Mouse (Mus musculus) MEL (cell line): ENCODE results near the gene Tbl1x. TPM values are rescaled to one million over a fixed set of nuclear protein-coding genes. Genes with fewer than 3 reads are reported as not detected.

Source experiments
- DNase-seq: peaks from one replicate; pipeline ENCODE4 v3.0.0; 2011; ENCODE audit warnings: low read depth, low spot score
- H3K27ac ChIP-seq: 2 replicates; pipeline ENCODE4 v1.5.1; 2012; ENCODE audit warnings: low read depth, mild to moderate bottlenecking, control low read depth, low read length, moderate library complexity; ENCODE audit not compliant: control insufficient read depth
- H3K27me3 ChIP-seq, 2 experiments: fragments of 150-350 bp in 1 of 2; sonication (generic) in 1 of 2; 2 replicates each; pipeline ENCODE4 v1.6.1; 2012; ENCODE audit warnings: low read length in 2 of 2, mild to moderate bottlenecking in 2 of 2, improper control_type of control experiment in 1 of 2, moderate library complexity in 1 of 2; ENCODE audit not compliant: insufficient read depth in 2 of 2, control insufficient read depth in 1 of 2
- H3K36me3 ChIP-seq, 2 experiments: 2 replicates each; pipeline ENCODE4 v1.6.1; 2012 to 2014; ENCODE audit warnings: low read length in 2 of 2, improper control_type of control experiment in 1 of 2, inconsistent platforms in 1 of 2, mild to moderate bottlenecking in 1 of 2; ENCODE audit not compliant: insufficient read depth in 2 of 2, control insufficient read depth in 1 of 2
- H3K4me1 ChIP-seq, 2 experiments: fragments of 150-350 bp in 1 of 2; sonication (generic) in 1 of 2; 2 replicates each; pipeline ENCODE4 v1.6.1; 2012; ENCODE audit warnings: low read length in 2 of 2, improper control_type of control experiment in 1 of 2, mild to moderate bottlenecking in 1 of 2; ENCODE audit not compliant: insufficient read depth in 2 of 2, control insufficient read depth in 1 of 2
- H3K4me3 ChIP-seq, 2 experiments: fragments of 150-350 bp in 1 of 2; sonication (generic) in 1 of 2; 2 replicates each; pipeline ENCODE4 v1.5.1; 2012; ENCODE audit warnings: low read depth in 2 of 2, low read length in 2 of 2, mild to moderate bottlenecking in 2 of 2, moderate library complexity in 2 of 2, control low read depth in 1 of 2, improper control_type of control experiment in 1 of 2; ENCODE audit not compliant: control insufficient read depth in 1 of 2, insufficient read depth in 1 of 2
- H3K79me2 ChIP-seq: 2 replicates; pipeline ENCODE4 v1.6.1; 2012; ENCODE audit warnings: mild to moderate bottlenecking, low read length, moderate library complexity; ENCODE audit not compliant: control insufficient read depth, poor library complexity, insufficient read depth
- H3K9ac ChIP-seq: 2 replicates; pipeline ENCODE4 v1.6.1; 2012; ENCODE audit warnings: low read depth, mild to moderate bottlenecking, control low read depth, low read length, moderate library complexity; ENCODE audit not compliant: control insufficient read depth, poor library complexity, severe bottlenecking
- H3K9me3 ChIP-seq: fragments of 150-350 bp; sonication (generic); replicated peaks from 2 replicates; pipeline ENCODE4 v1.6.1; 2012; ENCODE audit warnings: mild to moderate bottlenecking, low read length, improper control_type of control experiment, moderate library complexity; ENCODE audit not compliant: insufficient read depth
- BHLHE40 ChIP-seq: IDR thresholded peaks from 2 replicates; pipeline ENCODE4 v1.6.1; 2012; ENCODE audit warnings: low read depth, mild to moderate bottlenecking, inconsistent platforms, low read length, improper control_type of control experiment, borderline replicate concordance
- CHD2 ChIP-seq: IDR thresholded peaks from 2 replicates; pipeline ENCODE4 v1.6.1; 2011; ENCODE audit warnings: low read length, improper control_type of control experiment
- ETS1 ChIP-seq: IDR thresholded peaks from 2 replicates; pipeline ENCODE4 v1.6.1; 2012; ENCODE audit warnings: low read depth, mild to moderate bottlenecking, inconsistent platforms, low read length, improper control_type of control experiment, moderate library complexity
- GABPA ChIP-seq: IDR thresholded peaks from 2 replicates; pipeline ENCODE4 v1.6.1; 2012; ENCODE audit warnings: low read depth, mild to moderate bottlenecking, inconsistent platforms, low read length, improper control_type of control experiment, moderate library complexity
- GATA1 ChIP-seq: IDR thresholded peaks from 2 replicates; pipeline ENCODE4 v1.6.1; 2011; ENCODE audit warnings: low read depth, low read length, improper control_type of control experiment
- HCFC1 ChIP-seq: IDR thresholded peaks from 2 replicates; pipeline ENCODE4 v1.6.1; 2012; ENCODE audit warnings: low read depth, mild to moderate bottlenecking, inconsistent platforms, low read length, improper control_type of control experiment, moderate library complexity
- JUND ChIP-seq: IDR thresholded peaks from 2 replicates; pipeline ENCODE4 v1.6.1; 2011; ENCODE audit warnings: low read depth, mild to moderate bottlenecking, improper control_type of control experiment, low read length
- MAFK ChIP-seq: IDR thresholded peaks from 2 replicates; pipeline ENCODE4 v1.6.1; 2011; ENCODE audit warnings: low read depth, mild to moderate bottlenecking, low read length, improper control_type of control experiment, borderline replicate concordance
- MAX ChIP-seq: IDR thresholded peaks from 2 replicates; pipeline ENCODE4 v1.6.1; 2011; ENCODE audit warnings: low read length, improper control_type of control experiment
- MEF2A ChIP-seq: IDR thresholded peaks from 2 replicates; pipeline ENCODE4 v1.6.1; 2014; ENCODE audit warnings: low read depth, mild to moderate bottlenecking, inconsistent platforms, low read length, improper control_type of control experiment; ENCODE audit not compliant: poor library complexity, insufficient replicate concordance, severe bottlenecking; ENCODE audit errors: extremely low read depth
- MXI1 ChIP-seq: IDR thresholded peaks from 2 replicates; pipeline ENCODE4 v1.6.1; 2011; ENCODE audit warnings: mild to moderate bottlenecking, low read depth, low read length, improper control_type of control experiment
- NELFE ChIP-seq: IDR thresholded peaks from 2 replicates; pipeline ENCODE4 v1.6.1; 2011; ENCODE audit warnings: low read depth, low read length, improper control_type of control experiment
- POLR2A ChIP-seq, 2 experiments: IDR thresholded peaks; 2 replicates each; pipeline ENCODE4 v1.6.1; 2011 to 2012; ENCODE audit warnings: low read length in 2 of 2, mild to moderate bottlenecking in 2 of 2, control low read depth in 1 of 2, improper control_type of control experiment in 1 of 2, low read depth in 1 of 2, moderate library complexity in 1 of 2; ENCODE audit not compliant: control insufficient read depth in 1 of 2, insufficient read depth in 1 of 2, poor library complexity in 1 of 2
- RCOR1 ChIP-seq: IDR thresholded peaks from 2 replicates; pipeline ENCODE4 v1.6.1; 2012; ENCODE audit warnings: low read depth, mild to moderate bottlenecking, inconsistent platforms, low read length, improper control_type of control experiment
- SMC3 ChIP-seq: IDR thresholded peaks from 2 replicates; pipeline ENCODE4 v1.6.1; 2011; ENCODE audit warnings: low read depth, low read length, improper control_type of control experiment
- TBP ChIP-seq: IDR thresholded peaks from 2 replicates; pipeline ENCODE4 v1.8.0; 2011; ENCODE audit warnings: low read depth, low read length, improper control_type of control experiment
- UBTF ChIP-seq: IDR thresholded peaks from 2 replicates; pipeline ENCODE4 v1.6.1; 2012; ENCODE audit warnings: low read depth, mild to moderate bottlenecking, inconsistent platforms, low read length, improper control_type of control experiment, moderate library complexity, borderline replicate concordance; ENCODE audit not compliant: insufficient read depth
- USF1 ChIP-seq: IDR thresholded peaks from 2 replicates; pipeline ENCODE4 v1.6.1; 2014; ENCODE audit warnings: low read depth, mild to moderate bottlenecking, inconsistent platforms, low read length, improper control_type of control experiment, moderate library complexity
- ZKSCAN1 ChIP-seq: IDR thresholded peaks from 2 replicates; pipeline ENCODE4 v1.6.1; 2012; ENCODE audit warnings: low read depth, mild to moderate bottlenecking, inconsistent platforms, low read length, improper control_type of control experiment, moderate library complexity
- ZNF384 ChIP-seq: IDR thresholded peaks from 2 replicates; pipeline ENCODE4 v1.6.1; 2012; ENCODE audit warnings: low read depth, mild to moderate bottlenecking, inconsistent platforms, low read length, improper control_type of control experiment
- polyA plus RNA-seq, 2 experiments: library from polyadenylated mRNA; stranded (reverse) in 1 of 2; unstranded in 1 of 2; fragments of >175 nt in 1 of 2; fragments of >200 nt in 1 of 2; gene quantifications; 2 replicates each; pipeline versions ENCODE4 v1.2.1 to v1.2.4; 2012; ENCODE audit warnings: low replicate concordance in 2 of 2, low read depth in 1 of 2; ENCODE audit not compliant: insufficient read length in 2 of 2, insufficient read depth in 1 of 2, missing spikeins in 1 of 2
- total RNA-seq: library from RNA; depleted of rRNA; stranded (reverse); fragments of 300-350 nt; gene quantifications from 2 replicates; pipeline ENCODE4 v1.2.3, GENCODE M21; 2012

Tbl1x gene
- total and polyA plus RNA-seq, 3 experiments, result 17.1 to 42.5 (median 27.6) TPM

- H3K4me1 ChIP-seq, result peaks cover 0 to 4% of the 10 kb centered on the region in 2 experiments; a peak in 2 of 4 replicates
- no peak overlapping the region for H3K4me3 ChIP-seq
- H3K79me2 ChIP-seq, result peaks cover 19% of the 10 kb centered on the region
- H3K9ac ChIP-seq, result no peak overlapping the region
- TF ChIP-seq ETS1, result no peak
- TF ChIP-seq SMC3, result no peak
- TF ChIP-seq JUND, result no peak
- no peak for TF ChIP-seq BHLHE40
- TF ChIP-seq MAX, result 0 out of 2 replicates have a peak, but pooled peaks have one; percentile 15
- TF ChIP-seq RCOR1, result no peak
- TF ChIP-seq GATA1, result 0 out of 2 replicates have a peak, but pooled peaks have one; percentile 6
- TF ChIP-seq CHD2, result no peak
- TF ChIP-seq MXI1, result peak; percentile 59; the same call in 1 of the 2 replicates
- TF ChIP-seq ZNF384, result no peak
- no peak for TF ChIP-seq POLR2A (IDR thresholded peaks at IDR 0.05; ENCODE audit: control insufficient read depth in 1 of 2, insufficient read depth in 1 of 2, low read depth in 1 of 2, low read length in 2 of 2, poor library complexity in 1 of 2)
- no peak for TF ChIP-seq HCFC1
- no peak for TF ChIP-seq NELFE
- no peak for TF ChIP-seq MEF2A
- no peak for TF ChIP-seq ZKSCAN1
- no peak for TF ChIP-seq GABPA
- no peak for TF ChIP-seq TBP
- no peak for TF ChIP-seq MAFK
- no peak for TF ChIP-seq UBTF
- H3K9me3 ChIP-seq, result no peaks in the 10 kb centered on the region
- peaks cover 0 to 6% of the 10 kb centered on the region in 2 experiments; a peak in 2 of 4 replicates for H3K36me3 ChIP-seq
- no peak overlapping the region for H3K27ac ChIP-seq
- DNase-seq, result peak; percentile 23
- no peaks in the 10 kb centered on the region for H3K27me3 ChIP-seq
Observed at GRCm38 (mm10) chrX:77566739-77567138, 55.9 kb downstream of the Tbl1x start.

- H3K4me3 ChIP-seq, result no peak overlapping the region
- peaks cover 16% of the 10 kb centered on the region for H3K79me2 ChIP-seq
- no peak overlapping the region for H3K27ac ChIP-seq
- no peak for TF ChIP-seq BHLHE40
- TF ChIP-seq ZKSCAN1, result no peak
- no peak for TF ChIP-seq CHD2
- TF ChIP-seq USF1, result no peak
- TF ChIP-seq, all 39 proteins: peak for 0
- peaks cover 0 to 4% of the 10 kb centered on the region in 2 experiments; a peak in 2 of 4 replicates for H3K4me1 ChIP-seq
- H3K27me3 ChIP-seq, result no peaks in the 10 kb centered on the region
- H3K9me3 ChIP-seq, result no peaks in the 10 kb centered on the region
- peaks cover 0 to 6% of the 10 kb centered on the region in 2 experiments; a peak in 1 of 4 replicates for H3K36me3 ChIP-seq
- H3K9ac ChIP-seq, result no peak overlapping the region
- no peak for DNase-seq
Observed at GRCm38 (mm10) chrX:77568013-77568412, 57.2 kb downstream of the Tbl1x start.
